ENCODE assay signal across 25 mouse cellular contexts in genomic region chr2:36868160-36868559, GRCm38 (mm10). TPM values are rescaled to one million over a fixed set of nuclear protein-coding genes. Genes with fewer than 3 reads are reported as not detected.
"Had no signal": no experiment of that assay in that cellular context is flagged by ENCODE, and none has a peak within 500 bp of the region (broad histone marks: within the 10 kb centered on the region; RNA-seq: fewer than 3 reads in every experiment).

Olfr352 (plus strand) TSS chr2:36868460.

- H3K27ac ChIP-seq: neural tube, embryonic 13.5 days; neural tube, embryonic 15.5 days; stomach, embryonic 15.5 days; stomach, postnatal 0 days had no signal

- H3K36me3 ChIP-seq: neural tube, embryonic 13.5 days; neural tube, embryonic 15.5 days; stomach, embryonic 15.5 days had no signal

- H3K27me3 ChIP-seq: neural tube, embryonic 13.5 days; neural tube, embryonic 15.5 days; stomach, embryonic 15.5 days had no signal

- H3K4me3 ChIP-seq: neural tube, embryonic 13.5 days; neural tube, embryonic 15.5 days; stomach, embryonic 15.5 days had no signal

- DNase-seq: retina, postnatal 1 day; right cerebral cortex, adult 18-20 months; right cerebral cortex, postnatal 14 days; right cerebral cortex, postnatal 25 days; right cerebral cortex, postnatal 4 days; spleen, adult 18-20 months; thymus, adult 18-20 months; thymus, adult 2 months; thymus, postnatal 14 days; thymus, postnatal 25 days; thymus, postnatal 36 days; thymus, postnatal 4 days had no signal

- H3K4me2 ChIP-seq: neural tube, embryonic 13.5 days; neural tube, embryonic 15.5 days; stomach, embryonic 15.5 days had no signal

- H3K4me1 ChIP-seq: neural tube, embryonic 13.5 days; neural tube, embryonic 15.5 days; stomach, embryonic 15.5 days had no signal

- H3K9me3 ChIP-seq: stomach, embryonic 15.5 days had no signal

- H3K9ac ChIP-seq: neural tube, embryonic 13.5 days; neural tube, embryonic 15.5 days; stomach, embryonic 15.5 days had no signal

RNA-seq across cellular contexts. Expression of gene Olfr352, which starts in this region (rescaled TPM):
- total RNA-seq: neutrophil, adult 5-6 weeks had no signal
- polyA plus RNA-seq: neural tube, embryonic 13.5 days; neural tube, embryonic 14.5 days; neural tube, embryonic 15.5 days; small intestine, adult 2 months; spleen, adult 2 months; stomach, embryonic 14.5 days; stomach, embryonic 15.5 days; stomach, embryonic 16.5 days; stomach, postnatal 0 days; testis, adult 2 months; thymus, adult 2 months; thymus, postnatal 0 days; urinary bladder, adult 2 months had no signal
